Mouse (Mus musculus): ENCODE results near the gene Ripor1. TPM values are rescaled to one million over a fixed set of nuclear protein-coding genes. Genes with fewer than 3 reads are reported as not detected.

Ripor1 gene
- polyA plus RNA-seq, 1 experiment from 2014 or later = 19.5 TPM

DNA sequence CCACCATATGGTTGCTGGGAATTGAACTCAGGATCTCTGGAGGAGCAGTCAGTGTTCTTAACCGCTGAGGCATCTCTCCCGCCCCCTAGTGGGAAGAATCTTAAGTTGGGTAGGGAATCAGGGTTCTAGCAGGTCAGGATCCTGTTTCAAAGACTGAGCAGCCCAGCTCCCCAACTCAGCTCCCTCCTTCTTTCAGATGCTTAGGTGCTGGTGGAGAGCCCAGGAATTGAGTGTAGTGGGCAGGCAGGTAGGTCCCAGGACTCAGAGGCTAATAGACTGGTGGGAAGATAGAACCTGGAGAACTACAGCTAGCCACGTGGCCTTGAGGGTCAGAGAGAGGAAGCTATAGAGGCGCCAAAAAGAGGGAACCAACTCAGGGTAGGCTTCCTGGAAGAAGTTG, 2.6 kb downstream of the Ripor1 start:
- no peak for ATAC-seq (ENCODE audit: low FRiP score, low read depth)
- Histone ChIP-seq H3K27ac (replicated peaks) (no peak overlapping the region), H3K9me3 (no peaks in the 10 kb centered on the region), H3K4me2 (replicated peaks) (no peak overlapping the region; the same call in none of the 2 replicates), H3K9ac (replicated peaks) (no peak overlapping the region), H3K36me3 (no peaks in the 10 kb centered on the region), H3K27me3 (peaks cover 16% of the 10 kb centered on the region), H3K4me3 (no peak overlapping the region; the same call in 1 of the 2 replicates), H3K4me1 (peaks cover 28% of the 10 kb centered on the region)
- WGBS = 33% methylated on average over 4 of the region's 4 CpGs

DNA sequence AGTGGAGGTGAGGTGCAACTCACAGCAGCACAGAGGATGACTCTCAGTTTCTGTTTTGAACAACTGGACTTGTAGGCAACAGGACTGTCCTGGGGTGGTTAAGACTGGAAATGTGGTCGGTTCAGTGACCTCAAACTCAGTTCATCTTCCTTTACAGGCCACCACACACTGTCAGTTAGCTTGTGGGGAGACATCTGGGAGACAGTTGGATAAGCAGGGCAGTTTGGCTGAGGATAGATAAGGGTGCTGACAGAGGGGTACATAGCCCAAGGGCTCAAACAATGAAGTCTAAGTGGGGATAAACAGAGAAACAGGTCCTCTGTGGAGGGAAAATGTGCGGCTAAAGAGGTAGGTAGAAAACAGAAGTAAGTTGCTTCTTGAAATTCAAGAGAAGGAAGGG, 4.3 kb downstream of the Ripor1 start:
- no peak for ATAC-seq (ENCODE audit: low FRiP score, low read depth)
- H3K4me2 ChIP-seq (replicated peaks) = no peak overlapping the region
- WGBS = 79% methylated on average over 2 of the region's 2 CpGs
- no peaks in the 10 kb centered on the region for H3K36me3 ChIP-seq
- no peak overlapping the region for H3K27ac ChIP-seq (replicated peaks)
- no peak overlapping the region for H3K9ac ChIP-seq (replicated peaks)
- peaks cover 26% of the 10 kb centered on the region for H3K27me3 ChIP-seq
- H3K4me1 ChIP-seq = peaks cover 39% of the 10 kb centered on the region
- H3K4me3 ChIP-seq = no peak overlapping the region
- H3K9me3 ChIP-seq = no peaks in the 10 kb centered on the region

DNA sequence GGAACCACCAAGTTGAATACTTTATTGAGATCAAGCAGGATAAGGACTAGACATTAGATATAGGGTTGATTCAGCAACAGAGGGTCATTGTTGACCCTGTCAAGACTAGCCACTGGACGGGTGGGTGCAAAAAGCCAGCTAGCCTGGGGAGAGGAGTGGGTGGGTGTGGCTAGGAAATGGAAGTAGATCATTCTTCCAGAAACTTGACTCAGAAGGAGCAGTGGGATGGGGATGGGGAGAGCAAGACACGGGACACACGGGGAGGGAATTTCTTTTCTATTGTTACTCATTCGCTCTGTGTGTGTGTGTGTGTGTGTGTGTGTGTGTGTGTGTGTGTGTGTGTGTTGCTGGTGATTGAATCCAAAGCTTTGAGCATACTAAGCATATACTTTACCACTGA, 4.7 kb downstream of the Ripor1 start:
- 74% methylated on average over 4 of the region's 4 CpGs for WGBS
- H3K27ac ChIP-seq (replicated peaks) = no peak overlapping the region
- no peak overlapping the region for H3K9ac ChIP-seq (replicated peaks)
- H3K4me1 ChIP-seq = peaks cover 40% of the 10 kb centered on the region
- H3K27me3 ChIP-seq = peaks cover 30% of the 10 kb centered on the region
- no peak overlapping the region for H3K4me2 ChIP-seq (replicated peaks)
- no peaks in the 10 kb centered on the region for H3K9me3 ChIP-seq
- no peak overlapping the region for H3K4me3 ChIP-seq
- H3K36me3 ChIP-seq = 0 out of 2 replicates have a peak, but pooled peaks cover 3% of the 10 kb centered on the region
- ATAC-seq (ENCODE audit: low FRiP score, low read depth) = no peak

DNA sequence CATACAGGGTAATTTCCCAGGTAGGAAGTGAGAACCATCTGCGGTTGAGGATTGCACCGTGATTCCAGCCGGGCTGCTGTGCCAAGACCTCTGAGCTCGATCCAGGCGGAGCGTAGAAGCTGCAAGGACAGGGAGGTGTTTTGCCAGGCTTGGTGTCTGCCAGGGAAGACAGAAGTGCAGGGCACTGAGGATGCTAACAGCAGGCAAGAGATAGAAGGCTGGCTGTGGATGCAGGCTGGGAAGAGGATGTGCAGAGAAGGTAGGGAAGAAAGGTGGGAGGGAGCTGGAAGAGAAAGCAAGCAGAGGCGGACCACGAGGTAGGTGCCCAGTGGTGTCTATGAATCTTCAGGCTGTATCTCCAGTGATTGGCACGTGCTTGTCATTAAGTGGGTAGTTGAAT, 6.8 kb downstream of the Ripor1 start:
- Histone ChIP-seq H3K36me3 (peaks cover 23% of the 10 kb centered on the region), H3K4me3 (no peak overlapping the region), H3K9ac (replicated peaks) (no peak overlapping the region), H3K9me3 (no peaks in the 10 kb centered on the region), H3K27me3 (peaks cover 39% of the 10 kb centered on the region), H3K4me2 (replicated peaks) (no peak overlapping the region), H3K4me1 (peaks cover 26% of the 10 kb centered on the region), H3K27ac (replicated peaks) (no peak overlapping the region)
- 85% methylated on average over 9 of the region's 9 CpGs for WGBS
- ATAC-seq (ENCODE audit: low FRiP score, low read depth) = no peak

DNA sequence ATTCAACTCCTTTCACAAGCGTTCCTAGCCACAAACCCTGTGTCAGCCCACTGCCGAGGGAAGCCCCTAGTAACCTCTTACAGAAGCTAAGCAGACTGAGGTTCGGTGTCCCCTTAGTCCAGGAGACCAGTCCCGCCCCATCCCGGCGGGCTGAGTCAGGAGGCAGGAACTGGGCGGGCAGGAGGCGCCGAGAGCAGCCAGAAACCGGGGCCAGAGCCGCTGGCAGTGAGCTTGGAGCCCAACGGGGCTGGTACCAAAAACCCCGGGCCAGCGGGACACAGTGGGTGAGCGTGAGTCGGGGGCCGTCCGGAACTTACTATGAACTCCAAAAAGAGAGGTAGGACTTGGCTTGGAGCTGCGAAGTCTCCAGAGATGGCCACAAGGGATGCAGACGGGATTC, 8.0 kb downstream of the Ripor1 start:
- H3K4me1 ChIP-seq = peaks cover 16% of the 10 kb centered on the region
- H3K4me3 ChIP-seq = peak overlapping the region; percentile 19; the same call in 1 of the 2 replicates
- no peaks in the 10 kb centered on the region for H3K9me3 ChIP-seq
- H3K9ac ChIP-seq (replicated peaks) = no peak overlapping the region
- 4% methylated on average over 20 of the region's 20 CpGs for WGBS
- no peak overlapping the region for H3K27ac ChIP-seq (replicated peaks)
- peaks cover 39% of the 10 kb centered on the region for H3K27me3 ChIP-seq
- no peak for ATAC-seq (ENCODE audit: low FRiP score, low read depth)
- H3K4me2 ChIP-seq (replicated peaks) = peak overlapping the region; percentile 87; the same call in 1 of the 2 replicates
- H3K36me3 ChIP-seq = peaks cover 35% of the 10 kb centered on the region

DNA sequence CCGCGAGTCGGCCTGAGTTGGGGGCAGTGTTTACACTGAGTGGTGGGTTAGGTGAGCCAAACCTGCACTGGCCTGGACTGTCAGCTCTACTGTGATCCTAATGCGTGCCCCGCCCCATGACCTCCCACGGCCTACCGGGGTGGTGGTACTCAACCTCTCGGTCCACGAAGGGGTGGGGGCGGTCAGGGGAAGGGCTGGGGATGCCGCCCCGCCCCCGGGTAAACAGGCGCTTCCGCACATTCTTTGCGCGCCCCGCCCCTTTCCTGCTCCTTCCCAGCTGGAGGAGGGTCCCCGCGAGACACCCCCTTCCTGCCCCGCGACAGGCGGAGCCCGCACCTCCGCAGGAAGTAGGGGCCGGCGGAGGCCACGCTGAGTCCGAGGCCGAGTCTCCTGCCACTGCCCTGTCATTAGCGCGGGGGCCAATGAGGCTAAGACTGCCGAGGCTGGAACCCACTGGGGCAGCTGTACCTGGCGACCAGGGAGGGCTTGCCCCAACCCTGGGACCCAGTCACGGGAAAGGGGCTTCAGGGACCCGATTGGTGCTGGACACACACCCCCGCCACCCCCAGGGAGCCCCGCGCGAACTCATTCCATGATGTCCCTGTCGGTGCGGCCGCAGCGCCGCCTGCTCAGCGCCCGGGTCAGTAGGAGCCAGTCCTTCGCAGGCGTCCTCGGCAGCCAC, 8.9 kb downstream of the Ripor1 start:
- Histone ChIP-seq H3K4me1 (peaks cover 16% of the 10 kb centered on the region), H3K27ac (replicated peaks) (no peak overlapping the region), H3K4me2 (replicated peaks) (peak overlapping the region; percentile 87), H3K36me3 (peaks cover 45% of the 10 kb centered on the region), H3K27me3 (peaks cover 39% of the 10 kb centered on the region), H3K9ac (replicated peaks) (peak overlapping the region; percentile 53), H3K9me3 (no peaks in the 10 kb centered on the region), H3K4me3 (peak overlapping the region; percentile 49)
- 2% methylated on average over 41 of the region's 50 CpGs for WGBS
- peak; percentile 59 for ATAC-seq (ENCODE audit: low FRiP score, low read depth)

DNA sequence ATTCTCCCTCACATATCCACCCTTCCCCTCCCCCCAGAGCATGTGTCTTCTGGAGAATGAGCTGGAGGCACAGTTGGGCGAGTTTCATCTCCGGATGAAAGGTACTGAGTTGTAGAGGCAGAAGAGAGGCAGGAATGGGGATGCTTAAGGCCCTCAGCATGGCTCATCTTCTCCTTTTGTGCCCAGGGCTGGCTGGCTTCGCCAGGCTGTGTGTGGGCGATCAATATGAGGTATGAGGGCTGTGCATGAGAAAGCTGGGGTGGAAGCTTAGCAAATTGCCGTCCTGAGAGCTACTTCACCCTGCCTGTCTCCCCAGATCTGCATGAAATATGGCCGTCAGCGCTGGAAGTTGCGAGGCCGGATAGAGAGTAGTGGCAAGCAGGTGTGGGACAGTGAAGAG, 10.9 kb downstream of the Ripor1 start:
- Histone ChIP-seq H3K9ac (replicated peaks) (no peak overlapping the region), H3K36me3 (peaks cover 64% of the 10 kb centered on the region), H3K27me3 (peaks cover 39% of the 10 kb centered on the region), H3K4me3 (no peak overlapping the region), H3K9me3 (no peaks in the 10 kb centered on the region), H3K4me2 (replicated peaks) (no peak overlapping the region), H3K4me1 (peaks cover 16% of the 10 kb centered on the region), H3K27ac (replicated peaks) (no peak overlapping the region)
- ATAC-seq (ENCODE audit: low FRiP score, low read depth) = no peak
- 95% methylated on average over 9 of the region's 9 CpGs for WGBS

DNA sequence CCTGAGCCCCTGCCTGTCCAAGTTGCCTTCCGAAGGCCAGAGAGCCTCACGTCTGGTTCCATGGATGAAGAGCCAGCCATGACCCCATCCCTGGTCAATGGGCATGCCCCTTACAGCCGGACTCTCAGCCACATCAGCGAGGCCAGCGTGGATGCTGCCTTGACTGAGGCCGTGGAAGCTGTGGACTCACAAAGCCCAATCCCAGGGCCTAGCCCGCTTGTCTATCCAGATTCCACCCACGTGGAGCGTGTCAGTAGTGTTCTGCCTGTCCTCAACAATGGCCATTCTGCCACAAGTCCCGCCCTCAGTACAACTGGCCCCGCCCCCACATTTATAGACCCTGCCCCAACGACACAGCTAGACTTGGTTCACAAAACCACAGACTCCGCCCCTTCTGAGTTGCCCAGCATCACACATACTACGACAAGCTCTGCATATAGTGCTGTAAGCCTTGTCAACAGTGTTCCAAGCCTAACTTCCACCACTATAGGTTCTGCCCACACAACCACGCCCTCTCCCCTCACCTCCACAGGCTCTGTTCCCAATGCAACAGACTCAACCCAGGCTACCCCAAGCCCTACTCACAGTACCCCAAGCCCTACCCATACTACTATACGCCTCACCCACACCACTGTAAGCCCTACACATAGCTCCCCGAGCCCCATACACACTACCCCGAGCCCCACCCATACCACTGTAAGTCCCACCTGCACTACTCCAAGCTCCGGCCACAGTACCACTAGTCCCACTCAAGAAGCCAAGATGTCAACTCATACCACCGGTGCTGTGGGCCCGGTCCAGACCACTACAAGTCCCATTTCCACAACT, 12.6 kb downstream of the Ripor1 start:
- peaks cover 74% of the 10 kb centered on the region for H3K36me3 ChIP-seq
- 92% methylated on average over 21 of the region's 21 CpGs for WGBS
- no peak overlapping the region for H3K27ac ChIP-seq (replicated peaks)
- ATAC-seq (ENCODE audit: low FRiP score, low read depth) = no peak
- H3K9ac ChIP-seq (replicated peaks) = 0 out of 2 replicates have a peak overlapping the region, but pooled peaks have one; percentile 15
- H3K4me1 ChIP-seq = peaks cover 27% of the 10 kb centered on the region
- H3K4me3 ChIP-seq = no peak overlapping the region
- no peak overlapping the region for H3K4me2 ChIP-seq (replicated peaks)
- H3K9me3 ChIP-seq = no peaks in the 10 kb centered on the region
- peaks cover 28% of the 10 kb centered on the region for H3K27me3 ChIP-seq

DNA sequence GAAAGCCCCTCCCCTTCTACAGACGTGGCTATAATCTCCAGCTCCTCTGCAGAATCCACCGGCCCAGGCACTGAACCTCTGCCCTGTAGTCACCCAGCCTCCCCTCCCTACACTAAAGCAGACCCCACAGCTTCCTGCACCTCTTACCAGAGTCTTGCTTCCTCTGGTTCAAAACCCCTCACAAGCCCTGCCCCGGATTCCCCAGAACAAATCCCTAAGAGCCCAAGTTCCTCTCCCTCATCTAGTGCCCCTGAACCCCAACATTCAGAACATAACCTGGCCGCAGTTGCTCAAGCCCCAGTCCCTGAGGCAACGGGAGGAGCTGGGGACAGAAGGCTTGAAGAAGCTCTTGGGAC, 13.2 kb downstream of the Ripor1 start:
- Histone ChIP-seq H3K9me3 (no peaks in the 10 kb centered on the region), H3K27ac (replicated peaks) (no peak overlapping the region), H3K4me2 (replicated peaks) (no peak overlapping the region), H3K27me3 (peaks cover 22% of the 10 kb centered on the region), H3K4me1 (peaks cover 29% of the 10 kb centered on the region), H3K4me3 (no peak overlapping the region), H3K9ac (replicated peaks) (0 out of 2 replicates have a peak overlapping the region, but pooled peaks have one; percentile 15), H3K36me3 (peaks cover 74% of the 10 kb centered on the region)
- no peak for ATAC-seq (ENCODE audit: low FRiP score, low read depth)
- 96% methylated on average over 5 of the region's 5 CpGs for WGBS

DNA sequence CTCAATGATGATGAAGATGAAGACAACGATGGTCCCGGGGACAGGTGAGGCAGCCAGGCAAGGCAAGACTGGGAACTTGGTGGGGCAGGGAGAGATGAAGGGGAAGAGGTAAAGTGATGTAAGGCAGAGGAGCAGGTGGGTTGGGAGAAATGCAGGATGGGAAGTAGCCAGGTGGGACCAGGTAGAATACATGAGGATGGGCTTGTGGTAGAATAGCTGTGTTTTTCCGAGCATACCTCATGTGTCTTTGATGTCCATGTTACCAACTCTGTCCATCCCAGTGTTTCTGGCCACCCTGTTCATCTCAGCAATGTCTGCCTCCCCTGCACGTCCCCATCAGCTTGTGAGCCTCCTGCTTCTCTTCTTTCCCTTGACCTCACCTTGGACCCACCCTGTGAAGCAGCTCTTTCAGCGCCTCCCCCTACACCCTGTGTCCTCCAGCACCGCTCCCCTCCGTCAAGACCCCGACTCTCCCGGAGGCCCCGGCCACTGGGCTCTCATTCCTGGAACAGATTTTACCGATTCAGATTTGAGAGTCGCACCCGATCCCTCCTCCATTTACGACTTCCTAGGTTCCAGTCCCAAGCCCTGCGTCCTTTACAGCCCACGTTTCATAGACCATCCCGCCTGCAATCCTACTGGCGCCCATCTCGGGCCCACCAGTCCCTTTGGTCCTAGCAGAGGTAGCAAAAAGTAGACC, 14.0 kb downstream of the Ripor1 start:
- Histone ChIP-seq H3K36me3 (peaks cover 81% of the 10 kb centered on the region), H3K9me3 (no peaks in the 10 kb centered on the region), H3K4me3 (no peak overlapping the region), H3K9ac (replicated peaks) (no peak overlapping the region), H3K27ac (replicated peaks) (no peak overlapping the region), H3K4me1 (peaks cover 26% of the 10 kb centered on the region), H3K4me2 (replicated peaks) (no peak overlapping the region), H3K27me3 (peaks cover 16% of the 10 kb centered on the region)
- no peak for ATAC-seq (ENCODE audit: low FRiP score, low read depth)
- WGBS = 95% methylated on average over 19 of the region's 19 CpGs

DNA sequence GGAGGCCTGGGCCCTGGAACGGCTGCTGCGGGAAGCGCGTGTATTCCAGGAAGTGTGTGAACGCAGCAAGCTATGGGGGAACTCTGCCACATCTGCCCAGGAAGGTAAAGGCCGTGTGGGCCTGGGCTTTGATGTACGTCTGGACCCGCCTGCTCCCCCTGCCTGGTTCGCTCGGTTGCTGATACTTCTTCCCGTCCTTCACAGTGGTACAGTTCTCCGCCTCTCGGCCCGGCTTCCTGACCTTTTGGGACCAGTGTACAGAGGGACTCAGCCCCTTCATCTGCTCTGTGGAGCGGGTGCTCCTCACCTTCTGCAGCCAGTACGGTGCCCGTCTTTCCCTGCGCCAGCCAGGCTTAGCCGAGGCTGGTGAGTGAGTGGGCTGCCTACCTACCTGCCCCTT, 15.2 kb downstream of the Ripor1 start:
- no peak for ATAC-seq (ENCODE audit: low FRiP score, low read depth)
- H3K27me3 ChIP-seq = peaks cover 5% of the 10 kb centered on the region
- H3K36me3 ChIP-seq = peaks cover 73% of the 10 kb centered on the region
- WGBS = 88% methylated on average over 19 of the region's 19 CpGs
- peaks cover 19% of the 10 kb centered on the region for H3K4me1 ChIP-seq
- no peak overlapping the region for H3K4me3 ChIP-seq
- no peaks in the 10 kb centered on the region for H3K9me3 ChIP-seq
- H3K4me2 ChIP-seq (replicated peaks) = no peak overlapping the region
- no peak overlapping the region for H3K27ac ChIP-seq (replicated peaks)
- no peak overlapping the region for H3K9ac ChIP-seq (replicated peaks)

Data from midbrain, embryonic 12.5 days (tissue).